Mouse (Mus musculus) intestine, embryonic 15.5 days (tissue): ENCODE measurements around the gene Ankrd65. TPM values are rescaled to one million over a fixed set of nuclear protein-coding genes. Genes with fewer than 3 reads are reported as not detected.
A peak's percentile ranks its signal among the peaks of the same experiment; 100 is the strongest.
"Not testable (repeated sequence)": the region's sequence is repeated elsewhere in the genome, so short reads cannot be mapped to it uniquely, and the experiment has no call there.

Experiments
- ATAC-seq: fragments of 200-750 bp; cut with Nextera tagmentation; 2 replicates; pipeline ENCODE4 v1.8.0; 2017; ENCODE audit warnings: moderate TSS enrichment, moderate library complexity
- H3K27ac ChIP-seq: fragments of 300-500 bp; sonication (generic); 2 replicates; pipeline ENCODE4 v1.5.1; 2015; ENCODE audit warnings: mild to moderate bottlenecking, inconsistent platforms
- H3K27me3 ChIP-seq: fragments of 300-500 bp; sonication (generic); replicated peaks from 2 replicates; pipeline ENCODE4 v1.6.1; 2015; ENCODE audit warnings: inconsistent platforms
- H3K36me3 ChIP-seq: fragments of 300-500 bp; sonication (generic); 2 replicates; pipeline ENCODE4 v1.6.1; 2015; ENCODE audit warnings: inconsistent platforms
- H3K4me1 ChIP-seq: fragments of 300-500 bp; sonication (generic); replicated peaks from 2 replicates; pipeline ENCODE4 v1.6.1; 2015; ENCODE audit warnings: inconsistent platforms
- H3K4me2 ChIP-seq: fragments of 300-500 bp; sonication (generic); replicated peaks from 2 replicates; pipeline ENCODE4 v1.6.1; 2015; ENCODE audit warnings: mild to moderate bottlenecking, inconsistent platforms
- H3K4me3 ChIP-seq: fragments of 300-500 bp; sonication (generic); replicated peaks from 2 replicates; pipeline ENCODE4 v1.5.1; 2015; ENCODE audit warnings: inconsistent platforms
- H3K9ac ChIP-seq: fragments of 300-500 bp; sonication (generic); 2 replicates; pipeline ENCODE4 v1.6.1; 2015; ENCODE audit warnings: inconsistent platforms
- H3K9me3 ChIP-seq: fragments of 300-500 bp; sonication (generic); 2 replicates; pipeline ENCODE4 v1.6.1; 2016; ENCODE audit warnings: inconsistent platforms
- WGBS: fragments of 180-500 bp; shearing (Covaris S2); methylation state at CpG from one replicate; pipeline ENCODE4 v1.1.7; 2015; 5-methylcytosine and 5-hydroxymethylcytosine counted together
- polyA plus RNA-seq: library from polyadenylated mRNA; unstranded; fragments of >200 nt; fragmentation: Nextera tagmentation; extraction: Ambion mirVana; gene quantifications from 2 replicates; pipeline ENCODE4 v1.2.1, GENCODE M21; 2015

Ankrd65 gene
- not detected in 2 replicates for polyA plus RNA-seq

DNA sequence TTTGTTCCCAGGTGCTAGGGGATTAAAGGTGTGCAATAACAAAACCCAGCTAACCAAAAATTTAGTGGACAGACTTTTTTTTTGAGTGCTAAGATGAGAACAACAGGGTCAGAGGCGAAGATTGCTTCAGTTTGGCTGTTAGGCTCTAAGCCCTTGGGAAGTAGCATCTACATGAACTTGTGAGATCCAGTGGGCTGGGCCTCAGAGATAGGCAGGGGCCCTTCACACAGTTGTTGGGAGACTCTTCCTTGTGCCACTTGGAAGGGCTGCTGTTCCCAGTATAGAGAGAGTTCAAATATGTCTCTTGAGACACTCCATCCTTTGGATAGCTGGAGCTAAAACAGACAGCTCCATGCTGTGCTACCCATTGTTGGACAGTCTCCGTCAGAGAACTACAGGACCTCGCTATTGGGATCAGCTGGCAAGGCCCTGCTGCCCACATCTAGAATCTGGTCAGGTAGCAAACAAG, at the start of gene Ankrd65:
Gene Ankrd65, plus strand, starts transcription at position 419 of the 469 bp plus-strand sequence.
- Histone ChIP-seq H3K27me3 (no peaks in the 10 kb centered on the region), H3K27ac (no peak within 1 kb of the TSS), H3K4me1 (no peaks in the 10 kb centered on the region), H3K36me3 (no peaks in the 10 kb centered on the region), H3K9me3 (no peaks in the 10 kb centered on the region), H3K4me2 (no peak within 1 kb of the TSS), H3K9ac (no peak within 1 kb of the TSS), H3K4me3 (no peak within 1 kb of the TSS)
- 85% methylated on average over 3 of the region's 3 CpGs for whole genome bisulfite sequencing
- ATAC-seq: 0 out of 2 replicates have a peak, but pooled peaks have one; percentile 18

- not testable (repeated sequence) for H3K9me3 ChIP-seq, H3K9ac ChIP-seq, H3K4me3 ChIP-seq, H3K4me1 ChIP-seq, H3K4me2 ChIP-seq, H3K27ac ChIP-seq, H3K27me3 ChIP-seq, ATAC-seq
- WGBS: 91% methylated on average over 10 of the region's 10 CpGs
- peaks cover 12% of the 10 kb centered on the region; the same call in 1 of the 2 replicates for H3K36me3 ChIP-seq
Observed at GRCm38 (mm10) chr4:155740681-155741080, 49.6 kb upstream of the Ankrd65 start.

DNA sequence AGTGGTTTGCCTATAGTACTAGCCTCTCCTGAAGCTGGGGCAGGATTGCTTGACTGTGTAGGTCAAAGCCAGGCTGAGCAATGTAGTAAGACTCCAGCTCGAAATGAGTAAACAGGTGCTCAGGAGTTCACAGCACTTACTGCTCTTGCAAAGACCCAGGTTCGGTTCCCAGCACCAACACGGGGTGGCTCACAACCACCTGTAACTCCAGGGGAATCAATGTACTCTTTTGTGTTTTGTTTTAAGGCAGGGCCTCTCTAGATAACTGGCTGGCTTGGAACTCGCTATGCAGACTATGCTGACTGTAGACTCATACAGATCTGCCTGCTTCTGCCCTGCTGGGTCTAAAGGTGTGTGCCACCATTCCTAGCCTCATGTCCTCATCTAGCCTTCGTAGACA, 47.6 kb upstream of the Ankrd65 start:
- Histone ChIP-seq H3K9ac (no peak overlapping the region), H3K4me2 (no peak overlapping the region), H3K4me3 (no peak overlapping the region), H3K27ac (no peak overlapping the region), H3K4me1 (no peaks in the 10 kb centered on the region), H3K36me3 (peaks cover 28% of the 10 kb centered on the region), H3K27me3 (no peaks in the 10 kb centered on the region), H3K9me3 (no peaks in the 10 kb centered on the region)
- WGBS: 86% methylated on average over 5 of the region's 5 CpGs
- no peak for ATAC-seq

- H3K4me2 ChIP-seq: no peak overlapping the region
- 91% methylated on average over 8 of the region's 8 CpGs for WGBS
- H3K27ac ChIP-seq: no peak overlapping the region
- no peak overlapping the region for H3K9ac ChIP-seq
- H3K4me3 ChIP-seq: no peak overlapping the region
- no peaks in the 10 kb centered on the region for H3K4me1 ChIP-seq
- peaks cover 45% of the 10 kb centered on the region for H3K36me3 ChIP-seq
- no peaks in the 10 kb centered on the region for H3K27me3 ChIP-seq
- ATAC-seq: no peak
- no peaks in the 10 kb centered on the region for H3K9me3 ChIP-seq
Observed at GRCm38 (mm10) chr4:155744474-155744873, 45.8 kb upstream of the Ankrd65 start.

DNA sequence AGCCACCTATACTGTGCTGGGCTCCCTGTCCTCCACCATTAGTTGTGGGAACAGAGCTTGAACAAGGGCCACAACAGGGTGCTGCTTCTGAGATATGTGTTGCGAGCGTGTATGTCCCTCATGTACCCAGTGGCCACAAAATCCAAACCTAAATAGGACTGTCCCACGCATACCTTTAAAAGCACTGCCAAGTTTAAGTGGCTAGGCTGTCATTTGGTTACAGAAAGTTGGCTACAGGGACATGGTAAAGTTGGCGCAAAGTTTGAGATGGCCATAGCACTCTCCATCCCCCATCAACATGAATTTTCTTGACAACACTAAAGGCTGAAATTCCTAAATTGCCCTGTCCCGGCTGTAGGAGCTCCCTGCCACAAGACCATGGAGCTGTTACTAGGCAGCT, 45.1 kb upstream of the Ankrd65 start:
- no peak for ATAC-seq
- Histone ChIP-seq H3K9me3 (no peaks in the 10 kb centered on the region), H3K27me3 (no peaks in the 10 kb centered on the region), H3K4me2 (no peak overlapping the region), H3K4me3 (no peak overlapping the region), H3K9ac (no peak overlapping the region), H3K4me1 (no peaks in the 10 kb centered on the region), H3K36me3 (peaks cover 51% of the 10 kb centered on the region), H3K27ac (no peak overlapping the region)
- 91% methylated on average over 5 of the region's 5 CpGs for WGBS

DNA sequence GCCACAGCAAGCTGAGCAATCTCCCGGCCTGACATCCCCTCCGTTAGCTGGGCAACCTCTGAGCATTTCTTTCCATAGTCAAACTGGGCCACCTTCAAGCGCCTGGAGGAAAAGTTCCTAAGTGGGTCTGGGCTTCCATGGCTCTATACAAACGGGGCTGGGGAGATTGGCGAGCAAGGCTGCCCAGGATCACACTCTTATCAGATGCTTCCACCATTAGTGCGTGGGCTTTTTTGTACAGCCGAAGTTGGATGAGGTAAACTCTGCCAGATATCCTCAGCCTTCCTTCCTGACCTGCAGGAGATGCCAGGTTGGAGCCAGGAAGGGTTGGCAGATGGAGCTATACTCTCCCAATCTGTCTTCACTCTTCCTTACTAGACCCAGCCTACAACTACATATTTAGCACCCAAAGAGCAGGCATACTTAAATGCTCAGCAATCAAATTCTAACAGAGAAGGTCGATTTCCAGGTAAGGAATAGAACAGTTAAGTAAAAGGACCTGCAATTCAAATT, 44.1 kb upstream of the Ankrd65 start:
- no peaks in the 10 kb centered on the region for H3K27me3 ChIP-seq
- H3K36me3 ChIP-seq: peaks cover 52% of the 10 kb centered on the region

DNA sequence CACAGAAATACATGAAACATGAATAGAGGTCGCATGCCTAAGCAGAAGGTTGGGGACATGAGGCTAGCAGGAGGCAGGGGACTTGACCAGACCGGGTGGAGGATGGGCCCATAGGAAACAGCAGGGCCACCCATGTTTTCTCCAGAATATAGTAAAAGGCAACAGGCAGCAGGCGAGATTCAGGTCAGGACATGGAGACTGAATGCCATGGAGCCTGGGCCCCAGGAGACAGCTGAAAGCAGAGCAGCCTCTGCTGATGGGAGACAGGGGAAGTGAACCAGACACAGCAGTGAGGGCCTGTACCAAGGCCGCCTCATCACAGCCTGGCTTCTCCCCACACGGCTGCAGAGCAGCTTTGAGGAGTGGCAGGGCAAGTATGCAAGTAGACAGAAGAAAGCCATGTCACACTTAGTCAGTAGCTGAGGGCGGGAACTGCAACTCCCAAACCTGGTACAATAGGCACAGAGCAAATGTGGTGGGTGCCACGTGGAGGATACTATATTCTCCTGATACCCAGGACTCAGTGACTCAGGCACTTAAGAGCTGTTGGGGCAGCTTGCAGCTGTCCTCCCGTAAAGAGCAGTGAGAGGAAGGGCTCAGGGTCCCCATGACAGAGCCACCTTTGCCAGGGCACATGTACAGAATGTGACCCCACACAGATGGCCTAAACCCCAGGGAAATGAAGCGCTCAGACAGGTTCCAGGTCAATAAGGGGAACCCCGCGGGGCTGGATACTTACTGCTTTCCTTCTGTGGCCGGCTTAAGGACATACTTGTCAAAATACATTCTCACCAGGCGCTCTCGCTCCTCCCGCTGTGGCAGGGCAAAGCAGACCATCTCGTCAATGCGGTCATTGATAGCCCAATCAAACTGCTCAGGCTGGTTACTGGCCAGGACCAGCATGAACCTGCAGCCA, 43.4 kb upstream of the Ankrd65 start:
- no peak for ATAC-seq
- Histone ChIP-seq H3K9me3 (no peaks in the 10 kb centered on the region), H3K27ac (no peak overlapping the region), H3K27me3 (no peaks in the 10 kb centered on the region), H3K36me3 (peaks cover 50% of the 10 kb centered on the region), H3K4me2 (no peak overlapping the region), H3K4me3 (no peak overlapping the region), H3K9ac (no peak overlapping the region), H3K4me1 (no peaks in the 10 kb centered on the region)
- 87% methylated on average over 17 of the region's 17 CpGs for WGBS

More for the DNA sequence above, 44.1 kb upstream of the Ankrd65 start:
- no peaks in the 10 kb centered on the region for H3K4me1 ChIP-seq
- 85% methylated on average over 8 of the region's 8 CpGs for WGBS
- no peak overlapping the region for H3K27ac ChIP-seq
- no peak overlapping the region for H3K9ac ChIP-seq
- H3K4me3 ChIP-seq: no peak overlapping the region
- ATAC-seq: no peak
- H3K9me3 ChIP-seq: no peaks in the 10 kb centered on the region
- no peak overlapping the region for H3K4me2 ChIP-seq

- no peak for ATAC-seq
- H3K9ac ChIP-seq: no peak overlapping the region
- no peak overlapping the region for H3K27ac ChIP-seq
- no peak overlapping the region for H3K4me3 ChIP-seq
- no peaks in the 10 kb centered on the region for H3K9me3 ChIP-seq
- H3K36me3 ChIP-seq: peaks cover 40% of the 10 kb centered on the region
- WGBS: 92% methylated on average over 12 of the region's 12 CpGs
- H3K4me2 ChIP-seq: no peak overlapping the region
- H3K27me3 ChIP-seq: no peaks in the 10 kb centered on the region
- H3K4me1 ChIP-seq: peaks cover 24% of the 10 kb centered on the region
Observed at GRCm38 (mm10) chr4:155757011-155757410, 33.2 kb upstream of the Ankrd65 start.

DNA sequence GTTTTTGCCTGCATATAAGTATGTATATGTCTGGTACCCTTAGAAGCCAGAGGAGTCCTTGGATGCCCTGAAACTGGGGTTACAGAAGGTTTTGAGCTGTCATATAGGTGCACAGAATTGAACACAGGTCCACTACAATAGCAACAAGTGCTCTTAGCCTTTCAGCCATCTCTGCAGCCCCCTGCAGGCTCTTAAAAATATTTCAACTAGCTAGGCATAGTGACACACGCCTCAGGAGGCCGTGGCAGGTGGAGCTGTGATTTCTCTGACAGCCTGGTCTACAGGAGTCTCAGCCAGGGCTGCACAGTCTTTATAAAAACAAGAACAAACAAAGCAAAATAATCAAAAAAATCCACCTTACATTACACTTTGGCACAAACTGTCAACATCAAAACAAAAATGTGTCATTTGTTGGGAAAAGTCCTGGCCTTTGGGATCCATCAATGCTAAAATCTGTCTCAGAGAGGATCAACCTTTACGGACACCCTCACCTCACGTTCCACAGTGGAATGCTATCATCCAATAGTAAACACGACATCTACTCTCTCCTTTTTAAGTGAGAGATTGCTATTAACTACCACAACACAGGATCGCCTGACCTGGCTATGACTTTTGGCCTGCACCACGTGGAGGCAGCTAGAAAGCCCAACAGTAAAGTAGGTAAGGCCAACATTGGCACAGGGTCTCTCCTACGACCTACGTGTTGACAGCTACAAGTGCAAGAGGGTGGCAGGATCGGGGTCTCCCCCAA, 30.2 kb upstream of the Ankrd65 start:
- 2% methylated on average over 10 of the region's 10 CpGs for WGBS
- H3K9me3 ChIP-seq: no peaks in the 10 kb centered on the region
- peak; percentile 35 for ATAC-seq
- H3K27ac ChIP-seq: peak overlapping the region; percentile 80; the same call in 1 of the 2 replicates
- H3K27me3 ChIP-seq: no peaks in the 10 kb centered on the region
- peak overlapping the region; percentile 89 for H3K4me2 ChIP-seq
- H3K4me3 ChIP-seq: peak overlapping the region; percentile 85
- H3K36me3 ChIP-seq: peaks cover 21% of the 10 kb centered on the region
- peak overlapping the region; percentile 87 for H3K9ac ChIP-seq
- H3K4me1 ChIP-seq: peaks cover 24% of the 10 kb centered on the region

DNA sequence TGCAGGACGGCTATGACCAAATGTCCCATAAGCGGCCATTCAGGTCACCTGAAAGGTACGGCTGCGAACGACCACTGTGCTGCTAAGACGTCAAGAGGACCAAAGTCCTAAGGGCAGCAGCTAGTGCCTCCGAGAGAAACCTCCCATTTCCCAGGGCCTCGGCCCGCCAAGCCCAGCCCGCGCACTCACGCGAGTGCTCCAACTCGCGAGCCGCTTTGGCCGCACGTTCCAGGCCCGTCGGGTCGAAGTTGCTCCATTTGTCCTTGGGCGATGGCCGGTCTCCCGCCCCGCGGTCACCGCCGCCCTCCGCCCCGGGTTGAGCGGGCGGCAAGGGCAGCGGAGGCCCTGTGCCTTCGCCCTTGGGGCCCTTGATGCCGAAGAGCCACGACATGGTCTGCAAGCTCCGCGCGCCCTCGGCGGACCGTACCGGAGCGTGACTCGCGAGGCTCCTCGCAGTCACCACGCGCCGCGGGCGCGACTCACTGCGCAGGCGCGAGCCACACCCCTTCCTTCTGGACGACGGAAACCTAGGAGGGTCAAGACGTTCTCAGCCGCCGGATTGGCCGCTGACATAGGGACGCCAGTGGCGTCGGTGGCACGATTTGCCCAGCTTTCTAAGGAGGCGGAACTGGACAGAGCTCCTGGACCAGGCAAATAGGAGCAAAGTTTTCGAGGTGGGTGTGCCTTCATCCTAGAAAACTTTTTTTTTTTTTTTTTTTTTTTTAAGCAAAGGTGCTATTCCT, 29.5 kb upstream of the Ankrd65 start, which contains the start of gene Atad3a:
Gene Atad3a, minus strand, starts transcription at position 481 of the 743 bp plus-strand sequence.
- Histone ChIP-seq H3K27me3 (no peaks in the 10 kb centered on the region), H3K4me2 (peak within 1 kb of the TSS; percentile 89), H3K4me3 (peak within 1 kb of the TSS; percentile 85), H3K36me3 (peaks cover 13% of the 10 kb centered on the region), H3K27ac (peak within 1 kb of the TSS; percentile 80), H3K9me3 (no peaks in the 10 kb centered on the region), H3K4me1 (peaks cover 24% of the 10 kb centered on the region), H3K9ac (peak within 1 kb of the TSS; percentile 87)
- under 1% methylated on average over 68 of the region's 68 CpGs for WGBS
- ATAC-seq: peak; percentile 98

DNA sequence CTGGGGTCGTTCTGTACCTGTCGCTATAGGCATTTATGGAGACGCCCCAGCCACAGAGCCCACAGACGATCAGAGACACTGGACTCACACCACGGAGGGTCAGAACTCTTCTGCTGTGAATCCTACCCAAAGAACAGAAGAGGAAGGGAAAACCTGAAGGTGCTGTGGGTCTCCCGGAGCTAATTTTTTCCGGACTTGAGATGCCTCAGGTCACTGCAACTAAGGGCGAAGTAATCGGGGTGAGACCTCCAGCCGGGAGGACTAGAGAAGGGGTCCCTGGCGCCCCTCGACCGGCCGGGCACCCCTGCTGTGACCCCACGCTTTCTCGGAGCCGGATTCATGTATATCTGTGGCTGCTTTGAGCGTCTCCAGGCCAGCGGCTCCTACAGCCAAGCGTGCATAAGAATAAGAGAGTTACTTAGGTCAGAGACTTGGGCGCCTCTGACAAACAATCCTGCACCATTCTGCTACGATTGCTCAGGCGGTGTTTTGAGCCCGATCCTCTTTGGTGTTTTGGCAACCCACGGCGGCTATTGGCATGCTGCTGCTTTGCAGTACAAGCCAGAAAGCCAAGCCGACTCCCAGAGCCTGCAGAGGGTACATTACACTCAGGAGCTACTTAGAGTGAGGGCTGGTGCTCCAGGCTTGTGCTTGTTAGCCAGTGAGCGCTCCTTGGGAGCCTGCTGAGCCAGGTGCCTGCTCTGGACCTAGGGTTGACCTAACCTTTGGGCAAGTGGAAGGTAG, 28.7 kb upstream of the Ankrd65 start:
- WGBS: 3% methylated on average over 28 of the region's 28 CpGs
- Histone ChIP-seq H3K4me1 (peaks cover 24% of the 10 kb centered on the region), H3K9me3 (no peaks in the 10 kb centered on the region), H3K36me3 (peaks cover 6% of the 10 kb centered on the region), H3K27me3 (no peaks in the 10 kb centered on the region), H3K27ac (peak overlapping the region; percentile 20; the same call in 1 of the 2 replicates), H3K4me3 (peak overlapping the region; percentile 85), H3K9ac (peak overlapping the region; percentile 65), H3K4me2 (peak overlapping the region; percentile 89)
- ATAC-seq: peak; percentile 29
